Mouse (Mus musculus) lung, adult 2 months (tissue): ENCODE measurements around the gene Crybg2.

Source experiments
- CTCF ChIP-seq: fragments of 200-500 bp; IDR thresholded peaks from 2 replicates; pipeline ENCODE4 v1.5.1; 2011; ENCODE audit warnings: mild to moderate bottlenecking, low read length, control low read depth; ENCODE audit not compliant: insufficient read depth
- POLR2A ChIP-seq: fragments of 200-500 bp; IDR thresholded peaks from 2 replicates; pipeline ENCODE4 v1.6.1; 2011; ENCODE audit warnings: low read depth, mild to moderate bottlenecking, control low read depth, low read length, borderline replicate concordance; ENCODE audit errors: extremely low read depth

- TF ChIP-seq POLR2A, result peak; percentile 20; the same call in 1 of the 2 replicates
- no peak for TF ChIP-seq CTCF
Observed at GRCm38 (mm10) chr4:134065431-134066004, 4.9 kb downstream of the Crybg2 start.
